Mouse (Mus musculus) layer of hippocampus, adult 8-10 months (tissue): ENCODE data around the gene Orc3. TPM values are rescaled to one million over a fixed set of nuclear protein-coding genes. Genes with fewer than 3 reads are reported as not detected.

ENCODE experiments used
- total RNA-seq, 4 experiments: library from RNA; stranded (reverse); gene quantifications; 2 replicates each; pipeline ENCODE4 v1.2.4; 2022

Orc3 gene
- total RNA-seq, 4 experiments from 2014 or later, result 53.1 to 61.6 (median 58.3) TPM

Other genes starting within 250 kb of the Orc3 start
- gene Akirin2, start 64.0 kb downstream of the Orc3 start, total RNA-seq, result 10 to 100 TPM; 84.1 to 98.1 (median 93.1) TPM
- gene Rars2, start within 50 bp of the Orc3 start, total RNA-seq, result 10 to 100 TPM; 22.2 to 35.8 (median 28.1) TPM
- gene Slc35a1, start 72.5 kb upstream of the Orc3 start, total RNA-seq, result 10 to 100 TPM; 19.1 to 28.1 (median 23.7) TPM
- 1 to 10 TPM; 1.1 to 1.4 (median 1.3) TPM for gene Cfap206, start 115.3 kb upstream of the Orc3 start, total RNA-seq
- not detected for gene Gm136, start 141.3 kb upstream of the Orc3 start, total RNA-seq
- gene Smim8, start 163.5 kb upstream of the Orc3 start, total RNA-seq, result 10 to 100 TPM; 17.2 to 22.6 (median 21.8) TPM